Mouse (Mus musculus) megakaryocyte, embryonic 14.5 days (primary cell): ENCODE measurements around the gene Ern2. TPM values are rescaled to one million over a fixed set of nuclear protein-coding genes. Genes with fewer than 3 reads are reported as not detected.
A peak's percentile ranks its signal among the peaks of the same experiment; 100 is the strongest.

Experiments
- H3K27me3 ChIP-seq: replicated peaks from 2 replicates; pipeline ENCODE3; 2012; ENCODE audit warnings: inconsistent platforms
- H3K36me3 ChIP-seq: replicated peaks from 2 replicates; pipeline ENCODE3; 2012; ENCODE audit warnings: low read length, inconsistent platforms, mixed read lengths
- H3K4me1 ChIP-seq: 2 replicates; pipeline ENCODE4 v1.6.1; 2012; ENCODE audit warnings: inconsistent platforms
- H3K4me3 ChIP-seq: replicated peaks from 2 replicates; pipeline ENCODE3; 2012; ENCODE audit warnings: moderate library complexity, mild to moderate bottlenecking, inconsistent platforms
- H3K9me3 ChIP-seq: 2 replicates; pipeline ENCODE4 v1.6.1; 2012; ENCODE audit warnings: inconsistent platforms
- FLI1 ChIP-seq: IDR thresholded peaks from 2 replicates; pipeline ENCODE4 v1.6.1; 2012; ENCODE audit warnings: low read length, inconsistent platforms, mixed read lengths
- GATA1 ChIP-seq: IDR thresholded peaks from 3 replicates; pipeline ENCODE4 v1.6.1; 2012; ENCODE audit warnings: mixed read lengths, low read length, inconsistent platforms, borderline replicate concordance
- polyA plus RNA-seq: library from polyadenylated mRNA; stranded (reverse); fragments of >175 nt; gene quantifications from 2 replicates; pipeline ENCODE4 v1.2.3, GENCODE M21; 2012; ENCODE audit warnings: low replicate concordance; ENCODE audit not compliant: insufficient read depth

Ern2 gene
- polyA plus RNA-seq, 1 experiment: not detected

DNA sequence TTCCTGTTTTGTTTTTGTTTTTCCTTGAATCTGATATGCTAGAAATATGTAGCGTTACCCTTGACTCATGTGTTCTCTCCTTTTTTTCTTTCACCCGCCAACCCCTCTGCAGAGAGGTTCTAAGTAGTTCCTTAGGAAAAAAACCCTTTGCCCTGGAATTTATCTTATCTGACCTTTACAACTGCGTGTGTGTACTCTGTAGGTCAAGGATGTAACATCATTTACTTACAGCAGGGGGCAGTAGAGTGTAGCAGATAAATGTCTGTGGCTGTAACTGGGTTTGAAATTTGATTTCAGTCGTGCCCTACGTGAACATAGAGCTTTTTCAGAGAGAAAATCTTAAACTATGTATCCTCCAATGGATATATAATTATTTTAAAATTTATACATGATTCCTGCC is 13.3 kb upstream of the Ern2 start:
- Histone ChIP-seq H3K27me3 (peaks cover 3% of the 10 kb centered on the region), H3K4me1 (peaks cover 5% of the 10 kb centered on the region), H3K36me3 (no peaks in the 10 kb centered on the region), H3K9me3 (peaks cover 15% of the 10 kb centered on the region), H3K4me3 (no peak overlapping the region)
- TF ChIP-seq GATA1 (no peak), FLI1 (no peak)

DNA sequence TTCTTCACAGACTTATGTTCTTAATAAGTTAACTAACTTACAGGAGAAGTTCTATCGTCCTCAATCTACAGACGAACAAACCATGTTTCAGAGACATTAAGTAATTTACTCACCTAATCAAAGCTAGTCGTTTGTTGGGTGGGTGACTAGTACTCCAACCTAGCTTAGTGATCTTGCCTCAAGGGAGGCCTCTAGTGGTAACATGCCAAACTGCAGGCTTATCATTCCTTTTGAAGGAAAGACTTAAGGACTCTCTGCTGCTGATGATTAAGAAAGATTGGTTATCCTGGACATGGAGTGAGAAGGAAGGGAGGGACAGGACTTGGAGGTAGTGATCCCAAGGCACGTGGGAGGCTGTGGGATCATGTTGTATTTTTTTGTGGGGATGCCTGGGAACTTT is 11.3 kb upstream of the Ern2 start:
- Histone ChIP-seq H3K4me3 (no peak overlapping the region), H3K36me3 (no peaks in the 10 kb centered on the region), H3K9me3 (peaks cover 22% of the 10 kb centered on the region), H3K4me1 (peaks cover 5% of the 10 kb centered on the region), H3K27me3 (no peaks in the 10 kb centered on the region)
- TF ChIP-seq GATA1: no peak
- no peak for TF ChIP-seq FLI1

DNA sequence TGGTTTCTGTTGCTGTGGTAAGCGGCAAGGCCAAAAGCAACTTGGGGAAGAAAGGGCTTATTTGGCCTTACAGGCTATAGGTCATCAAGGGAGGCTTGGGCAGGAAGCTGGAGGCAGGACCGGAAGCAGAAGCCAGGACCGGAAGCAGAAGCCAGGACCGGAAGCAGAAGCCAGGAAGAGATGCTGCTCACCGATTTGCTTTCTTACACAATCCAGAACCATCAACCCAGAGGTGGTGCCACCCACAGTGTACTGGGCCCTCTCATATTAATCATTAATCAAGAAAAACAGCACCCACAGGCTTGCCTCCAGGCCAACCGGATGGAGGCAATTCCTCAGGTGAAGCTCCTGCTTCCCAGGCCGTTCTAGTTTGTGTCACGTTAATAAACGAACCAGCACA is 10.8 kb upstream of the Ern2 start:
- H3K36me3 ChIP-seq: no peaks in the 10 kb centered on the region
- H3K4me3 ChIP-seq: no peak overlapping the region
- H3K9me3 ChIP-seq: peaks cover 22% of the 10 kb centered on the region
- H3K27me3 ChIP-seq: no peaks in the 10 kb centered on the region
- H3K4me1 ChIP-seq: peaks cover 5% of the 10 kb centered on the region
- peak; percentile 21; the same call in 1 of the 2 replicates for TF ChIP-seq FLI1
- TF ChIP-seq GATA1: no peak

DNA sequence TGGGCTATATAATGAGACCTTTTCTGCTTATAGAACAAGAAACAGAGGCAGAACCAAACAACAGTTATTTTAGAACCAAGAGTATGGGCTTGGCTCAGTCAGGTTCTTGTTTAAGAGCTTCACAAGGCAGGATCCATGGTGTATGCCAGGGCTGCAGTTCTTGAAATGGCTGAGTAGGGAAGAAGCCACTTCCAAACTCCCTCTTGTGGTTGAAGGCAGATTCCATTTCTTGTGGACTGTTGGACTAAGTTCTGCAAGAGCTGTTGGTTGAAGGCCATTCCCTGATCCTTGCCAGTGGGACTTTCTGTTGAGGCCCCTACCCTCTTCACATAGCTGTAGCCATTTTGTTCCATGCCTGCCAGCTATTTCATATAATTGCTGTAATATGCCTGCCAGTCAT is 7.9 kb upstream of the Ern2 start:
- H3K4me3 ChIP-seq: no peak overlapping the region
- peaks cover 22% of the 10 kb centered on the region for H3K9me3 ChIP-seq
- no peaks in the 10 kb centered on the region for H3K27me3 ChIP-seq
- H3K4me1 ChIP-seq: peaks cover 5% of the 10 kb centered on the region
- H3K36me3 ChIP-seq: no peaks in the 10 kb centered on the region
- TF ChIP-seq FLI1 (no peak), GATA1 (no peak)

DNA sequence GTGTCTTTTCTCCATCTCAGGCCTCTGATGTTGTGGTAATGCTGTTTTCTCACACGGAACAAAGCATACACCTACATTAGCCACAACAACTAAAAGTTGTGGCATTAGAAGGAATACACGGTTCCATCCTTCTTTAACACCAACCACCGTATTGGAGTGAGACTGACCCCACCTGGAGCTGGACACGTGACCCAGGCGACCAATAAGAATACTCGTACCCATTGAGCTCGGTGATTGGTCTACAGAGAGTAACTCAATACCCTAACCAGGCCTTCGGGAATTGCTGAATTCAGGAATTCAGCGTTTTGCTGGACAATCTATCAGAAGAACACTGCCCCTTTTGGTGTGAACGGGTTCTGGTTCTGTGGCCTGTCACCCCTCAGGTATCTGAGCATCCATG is 5.1 kb upstream of the Ern2 start:
- H3K9me3 ChIP-seq: peaks cover 21% of the 10 kb centered on the region
- TF ChIP-seq GATA1 (no peak), FLI1 (no peak)
- H3K4me1 ChIP-seq: no peaks in the 10 kb centered on the region
- no peak overlapping the region for H3K4me3 ChIP-seq
- no peaks in the 10 kb centered on the region for H3K36me3 ChIP-seq
- peaks cover 7% of the 10 kb centered on the region for H3K27me3 ChIP-seq

DNA sequence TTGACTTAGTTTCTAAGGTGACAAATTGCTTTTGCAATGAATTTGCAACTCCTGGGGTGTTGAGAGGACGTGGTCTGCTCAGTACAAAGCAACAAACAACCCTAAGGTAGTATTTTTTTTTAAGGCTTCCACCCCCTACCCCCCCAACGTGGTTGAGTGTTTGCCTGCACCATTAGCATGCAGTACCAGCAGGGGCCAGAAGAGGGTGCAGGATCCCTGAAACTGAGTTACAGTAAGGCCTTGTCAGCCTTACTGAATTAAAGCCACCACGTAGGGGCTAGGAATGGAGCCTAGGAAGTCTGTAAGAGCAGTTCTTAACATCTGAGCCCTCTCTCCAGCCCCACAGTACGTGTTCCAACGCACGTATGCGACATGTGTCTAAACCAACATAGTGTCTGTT is 3.5 kb upstream of the Ern2 start:
- Histone ChIP-seq H3K4me3 (no peak overlapping the region), H3K27me3 (peaks cover 16% of the 10 kb centered on the region), H3K4me1 (0 out of 2 replicates have a peak, but pooled peaks cover 3% of the 10 kb centered on the region), H3K9me3 (peaks cover 7% of the 10 kb centered on the region; the same call in 1 of the 2 replicates), H3K36me3 (no peaks in the 10 kb centered on the region)
- no peak for TF ChIP-seq GATA1
- no peak for TF ChIP-seq FLI1

DNA sequence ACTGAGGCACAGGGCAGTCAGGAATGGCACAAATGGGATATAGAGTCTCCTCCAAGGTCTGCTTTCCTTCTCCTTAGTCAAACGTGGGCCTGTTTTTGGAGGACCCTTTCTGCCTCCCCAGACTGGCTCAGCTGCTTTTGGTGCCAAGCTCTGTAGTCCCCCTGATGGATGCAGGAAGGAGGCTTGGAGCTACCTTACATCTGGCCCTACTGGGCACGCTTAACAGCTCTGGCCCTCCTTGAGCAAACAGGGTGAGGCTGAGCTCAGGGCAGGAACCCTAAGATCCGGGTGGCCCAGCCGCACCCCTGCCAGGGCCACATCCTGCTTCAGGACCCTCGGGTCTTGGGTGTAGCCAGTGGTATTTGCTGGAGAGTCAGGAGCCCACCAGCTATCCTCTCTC is 1.4 kb downstream of the Ern2 start:
- TF ChIP-seq FLI1: no peak
- TF ChIP-seq GATA1: no peak

DNA sequence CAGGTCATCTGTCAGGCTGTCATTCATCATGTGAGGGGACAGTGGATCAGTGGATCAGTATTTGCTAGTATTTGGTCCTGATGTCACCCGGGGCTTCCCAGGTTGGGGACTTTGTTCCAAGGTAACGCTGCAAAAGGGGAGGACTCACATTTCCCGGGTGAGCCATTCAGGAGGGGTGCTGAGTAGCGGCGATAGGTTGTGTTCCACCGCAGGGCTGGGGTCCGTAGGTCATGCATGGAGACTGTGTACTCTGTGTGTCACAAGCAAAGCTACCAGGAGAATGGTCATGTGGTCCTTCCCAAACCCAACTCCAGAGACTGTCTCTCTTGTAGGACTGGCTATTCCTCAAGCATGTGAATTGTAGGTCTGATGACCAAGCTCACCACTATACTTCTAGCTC is 5.3 kb downstream of the Ern2 start:
- no peak overlapping the region for H3K4me3 ChIP-seq
- H3K4me1 ChIP-seq: 0 out of 2 replicates have a peak, but pooled peaks cover under 1% of the 10 kb centered on the region
- TF ChIP-seq FLI1 (no peak), GATA1 (no peak)
- no peaks in the 10 kb centered on the region for H3K36me3 ChIP-seq
- H3K27me3 ChIP-seq: peaks cover 63% of the 10 kb centered on the region
- H3K9me3 ChIP-seq: no peaks in the 10 kb centered on the region

More for the DNA sequence above, 1.4 kb downstream of the Ern2 start:
- no peaks in the 10 kb centered on the region for H3K9me3 ChIP-seq
- 0 out of 2 replicates have a peak, but pooled peaks cover 3% of the 10 kb centered on the region for H3K4me1 ChIP-seq
- H3K27me3 ChIP-seq: peaks cover 54% of the 10 kb centered on the region
- no peaks in the 10 kb centered on the region for H3K36me3 ChIP-seq
- no peak overlapping the region for H3K4me3 ChIP-seq

DNA sequence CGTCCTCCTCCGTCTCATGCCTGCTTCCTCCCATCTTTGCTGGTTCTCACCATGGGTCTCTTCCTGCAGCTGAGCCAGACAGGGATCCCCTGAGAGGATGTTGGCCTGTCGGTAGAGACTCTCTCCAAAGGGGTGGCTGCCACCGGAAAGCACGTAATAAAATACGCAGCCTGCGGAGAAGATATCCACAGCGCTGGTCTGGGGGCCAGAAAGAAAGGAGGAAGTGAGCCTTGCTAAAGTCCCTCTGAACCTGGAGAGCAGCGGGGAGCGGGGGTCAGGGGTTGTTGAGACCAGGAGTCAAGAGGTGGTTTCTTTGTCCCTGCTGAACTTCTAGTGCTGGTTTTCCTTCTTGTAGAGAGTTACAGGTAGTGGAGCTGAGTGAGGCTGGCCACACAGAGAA is 14.4 kb downstream of the Ern2 start:
- Histone ChIP-seq H3K9me3 (no peaks in the 10 kb centered on the region), H3K36me3 (peaks cover 48% of the 10 kb centered on the region), H3K4me1 (peaks cover 7% of the 10 kb centered on the region; the same call in 1 of the 2 replicates), H3K4me3 (peak overlapping the region; percentile 47), H3K27me3 (peaks cover 23% of the 10 kb centered on the region)
- TF ChIP-seq FLI1: no peak
- TF ChIP-seq GATA1: no peak

DNA sequence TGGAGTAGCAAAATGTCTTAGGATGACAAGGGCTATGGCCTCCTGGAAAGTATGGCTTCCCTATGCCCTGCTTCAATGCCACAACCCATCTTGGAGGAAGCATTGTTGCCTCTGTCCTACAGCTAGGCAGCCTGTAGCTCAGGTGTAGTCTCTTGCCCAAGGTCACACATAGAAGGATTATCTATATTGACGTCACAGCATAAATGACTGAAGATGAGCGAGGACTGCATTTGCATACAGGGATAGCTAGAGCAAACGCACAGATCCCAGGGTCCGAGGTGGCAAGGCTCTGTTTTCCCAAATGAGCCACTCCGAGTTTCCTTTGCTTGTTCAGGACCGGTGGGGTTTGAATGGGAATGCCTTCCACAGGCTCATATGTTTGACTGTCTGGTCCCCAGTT is 15.3 kb downstream of the Ern2 start:
- Histone ChIP-seq H3K27me3 (peaks cover 17% of the 10 kb centered on the region), H3K4me1 (peaks cover 13% of the 10 kb centered on the region), H3K9me3 (no peaks in the 10 kb centered on the region), H3K36me3 (peaks cover 57% of the 10 kb centered on the region), H3K4me3 (no peak overlapping the region)
- TF ChIP-seq FLI1 (no peak), GATA1 (no peak)

DNA sequence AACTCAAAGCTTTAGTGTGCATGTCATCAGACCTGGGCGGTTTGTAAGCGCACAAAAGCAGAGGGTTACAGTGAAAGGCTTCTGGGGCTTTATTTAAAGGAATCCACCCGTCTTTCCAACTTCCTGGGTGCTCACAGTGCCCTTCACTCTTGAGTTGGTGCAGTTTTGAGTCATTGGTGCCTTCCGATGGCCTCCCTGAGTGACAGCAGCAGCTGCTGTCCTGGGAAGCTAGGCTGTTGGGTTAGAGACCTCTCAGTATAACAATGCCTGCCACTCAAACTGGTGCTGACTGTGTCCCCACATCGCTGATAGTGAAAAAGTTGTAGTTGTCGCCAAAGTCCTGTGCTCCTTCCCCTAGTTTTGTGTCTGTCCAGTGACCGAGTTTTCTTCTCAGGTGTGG is 18.8 kb downstream of the Ern2 start:
- TF ChIP-seq FLI1 (no peak), GATA1 (no peak)
- H3K4me1 ChIP-seq: peaks cover 37% of the 10 kb centered on the region
- no peak overlapping the region for H3K4me3 ChIP-seq
- H3K9me3 ChIP-seq: no peaks in the 10 kb centered on the region
- peaks cover 91% of the 10 kb centered on the region for H3K36me3 ChIP-seq
- no peaks in the 10 kb centered on the region for H3K27me3 ChIP-seq
